Mouse (Mus musculus) forebrain, embryonic 10.5 days (tissue): ENCODE data around the gene Tprgl. TPM values are rescaled to one million over a fixed set of nuclear protein-coding genes. Genes with fewer than 3 reads are reported as not detected.

Source experiments
- DNase-seq: peaks from one replicate; pipeline ENCODE4 v3.0.0-alpha.2; 2017; ENCODE audit warnings: low spot score; ENCODE audit errors: extremely low spot score
- H3K27ac ChIP-seq: fragments of 300-500 bp; sonication (generic); 2 replicates; pipeline ENCODE4 v1.5.1; 2016; ENCODE audit warnings: mild to moderate bottlenecking
- H3K27me3 ChIP-seq: fragments of 300-500 bp; sonication (generic); 2 replicates; pipeline ENCODE4 v1.6.1; 2016; ENCODE audit warnings: mild to moderate bottlenecking; ENCODE audit not compliant: poor library complexity, severe bottlenecking
- H3K36me3 ChIP-seq: fragments of 300-500 bp; sonication (generic); replicated peaks from 2 replicates; pipeline ENCODE4 v1.6.1; 2016; ENCODE audit warnings: mild to moderate bottlenecking, moderate library complexity
- H3K4me1 ChIP-seq: fragments of 300-500 bp; sonication (generic); 2 replicates; pipeline ENCODE4 v1.6.1; 2016
- H3K4me3 ChIP-seq: fragments of 300-500 bp; sonication (generic); 2 replicates; pipeline ENCODE4 v1.5.1; 2016; ENCODE audit warnings: mild to moderate bottlenecking, moderate library complexity
- H3K9me3 ChIP-seq: fragments of 300-500 bp; sonication (generic); 2 replicates; pipeline ENCODE4 v1.6.1; 2016; ENCODE audit warnings: mild to moderate bottlenecking, moderate library complexity
- WGBS: fragments of 180-500 bp; shearing (Covaris S2); methylation state at CpG from one replicate; pipeline ENCODE4 v1.1.7; 2016; 5-methylcytosine and 5-hydroxymethylcytosine counted together
- polyA plus RNA-seq: library from polyadenylated mRNA; unstranded; fragments of >200 nt; fragmentation: Nextera tagmentation; extraction: Ambion mirVana; gene quantifications from 2 replicates; pipeline ENCODE4 v1.2.1, GENCODE M21; 2016

The Tprgl gene
- polyA plus RNA-seq, 1 experiment from 2014 or later, result 106 TPM

DNA sequence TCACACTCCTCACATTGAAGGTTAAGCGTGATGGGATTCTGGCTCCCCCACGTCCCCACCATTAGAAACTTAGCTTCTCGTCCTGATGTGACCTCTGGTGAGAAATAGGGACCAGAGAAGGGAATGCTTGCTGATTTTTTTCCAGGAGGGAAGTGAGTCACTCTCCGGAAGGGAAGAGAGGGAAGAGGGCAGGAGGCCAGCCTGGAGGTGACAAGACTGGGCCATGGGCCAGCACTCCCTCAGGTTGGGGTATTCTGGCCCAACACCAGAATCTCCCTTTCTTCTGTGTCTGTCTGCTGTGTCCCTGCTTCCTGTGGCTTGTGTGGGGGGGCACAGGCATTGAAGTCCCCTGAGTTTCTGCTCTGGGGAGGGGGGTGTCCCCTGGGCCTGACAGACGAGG, 23.1 kb upstream of the Tprgl start:
- no peaks in the 10 kb centered on the region for H3K9me3 ChIP-seq
- no peak overlapping the region for H3K27ac ChIP-seq
- no peak overlapping the region for H3K4me3 ChIP-seq
- DNase-seq, result no peak
- 83% methylated on average over 5 of the region's 5 CpGs for whole genome bisulfite sequencing
- peaks cover 55% of the 10 kb centered on the region for H3K36me3 ChIP-seq
- 0 out of 2 replicates have a peak, but pooled peaks cover 8% of the 10 kb centered on the region for H3K4me1 ChIP-seq
- H3K27me3 ChIP-seq, result no peaks in the 10 kb centered on the region

DNA sequence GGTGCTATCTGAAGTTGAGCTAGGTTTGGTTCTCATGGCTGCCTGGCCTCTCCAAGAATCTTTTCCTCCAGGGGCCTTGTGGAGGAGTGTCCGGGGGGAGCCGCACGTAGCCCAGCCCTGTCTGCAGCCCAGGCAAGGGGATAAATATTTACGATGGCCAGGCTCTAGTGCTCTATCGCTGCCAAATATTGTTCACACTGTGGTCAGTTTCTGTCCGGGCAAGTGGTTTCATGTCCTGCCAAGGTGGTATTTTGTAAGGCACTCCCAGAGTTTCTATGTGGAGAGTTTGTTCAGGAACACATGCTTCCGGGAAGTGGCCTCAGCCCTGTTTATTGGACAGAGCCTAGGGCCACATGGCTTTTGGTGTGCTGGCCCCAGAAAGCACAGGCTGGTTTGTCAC, 20.5 kb upstream of the Tprgl start:
- peaks cover 28% of the 10 kb centered on the region for H3K4me1 ChIP-seq
- DNase-seq, result no peak
- peaks cover 67% of the 10 kb centered on the region for H3K36me3 ChIP-seq
- H3K27me3 ChIP-seq, result no peaks in the 10 kb centered on the region
- 93% methylated on average over 7 of the region's 7 CpGs for WGBS
- no peak overlapping the region for H3K4me3 ChIP-seq
- no peak overlapping the region for H3K27ac ChIP-seq
- H3K9me3 ChIP-seq, result no peaks in the 10 kb centered on the region

DNA sequence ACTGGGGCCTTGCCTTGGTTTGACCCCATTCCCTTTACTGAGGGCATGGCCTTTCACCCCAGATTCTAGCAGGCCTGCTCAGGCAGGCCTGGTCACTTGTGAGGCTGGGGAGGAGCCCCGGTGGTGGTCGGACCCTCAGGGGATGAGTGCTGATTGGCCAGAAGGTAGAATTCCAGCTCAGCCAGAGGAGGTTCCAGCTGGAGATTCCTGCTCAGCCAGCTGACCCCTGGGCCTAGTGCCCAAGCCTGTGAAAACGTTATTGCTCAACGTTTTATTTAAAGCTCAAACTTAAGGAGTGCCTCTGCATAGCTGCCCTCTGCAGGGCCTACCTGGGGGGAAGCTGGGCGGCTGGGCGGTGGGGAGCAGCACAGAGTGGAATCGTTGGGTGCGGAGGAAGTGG, 16.8 kb upstream of the Tprgl start:
- 64% methylated on average over 8 of the region's 8 CpGs for WGBS
- H3K4me1 ChIP-seq, result peaks cover 65% of the 10 kb centered on the region
- H3K9me3 ChIP-seq, result no peaks in the 10 kb centered on the region
- peak overlapping the region; percentile 35; the same call in 1 of the 2 replicates for H3K27ac ChIP-seq
- peaks cover 18% of the 10 kb centered on the region for H3K27me3 ChIP-seq
- peaks cover 36% of the 10 kb centered on the region for H3K36me3 ChIP-seq
- no peak for DNase-seq
- H3K4me3 ChIP-seq, result no peak overlapping the region

- DNase-seq, result no peak
- Histone ChIP-seq H3K4me3 (peak overlapping the region; percentile 83), H3K27me3 (peaks cover 63% of the 10 kb centered on the region), H3K9me3 (no peaks in the 10 kb centered on the region), H3K27ac (peak overlapping the region; percentile 87), H3K4me1 (peaks cover 78% of the 10 kb centered on the region), H3K36me3 (peaks cover 3% of the 10 kb centered on the region; the same call in 1 of the 2 replicates)
- WGBS, result 41% methylated on average over 13 of the region's 13 CpGs
Measured at GRCm38 (mm10) chr4:154171931-154172604, 11.6 kb upstream of the Tprgl start.

GRCm38 (mm10) chr4:154171151-154171930, 10.9 kb upstream of the Tprgl start:
- DNase-seq, result peak; percentile 71
- WGBS, result under 1% methylated on average over 37 of the region's 37 CpGs
- peak overlapping the region; percentile 87 for H3K27ac ChIP-seq
- no peaks in the 10 kb centered on the region for H3K36me3 ChIP-seq
- H3K27me3 ChIP-seq, result peaks cover 63% of the 10 kb centered on the region
- H3K9me3 ChIP-seq, result no peaks in the 10 kb centered on the region
- H3K4me1 ChIP-seq, result peaks cover 71% of the 10 kb centered on the region
- H3K4me3 ChIP-seq, result peak overlapping the region; percentile 83

GRCm38 (mm10) chr4:154170506-154171150, 10.2 kb upstream of the Tprgl start, which contains the start of gene Megf6:
Gene Megf6 (plus strand): TSS chr4:154170730.
- Histone ChIP-seq H3K36me3 (no peaks in the 10 kb centered on the region), H3K27me3 (peaks cover 63% of the 10 kb centered on the region), H3K4me3 (peak within 1 kb of the TSS; percentile 83), H3K4me1 (peaks cover 64% of the 10 kb centered on the region), H3K9me3 (no peaks in the 10 kb centered on the region), H3K27ac (peak within 1 kb of the TSS; percentile 87)
- DNase-seq, result peak; percentile 87
- under 1% methylated on average over 60 of the region's 61 CpGs for WGBS

- peak overlapping the region; percentile 83 for H3K4me3 ChIP-seq
- H3K36me3 ChIP-seq, result no peaks in the 10 kb centered on the region
- no peak for DNase-seq
- H3K9me3 ChIP-seq, result no peaks in the 10 kb centered on the region
- 0 out of 2 replicates have a peak overlapping the region, but pooled peaks have one; percentile 48 for H3K27ac ChIP-seq
- 2% methylated on average over 15 of the region's 15 CpGs for WGBS
- peaks cover 63% of the 10 kb centered on the region for H3K27me3 ChIP-seq
- peaks cover 58% of the 10 kb centered on the region for H3K4me1 ChIP-seq
Measured at GRCm38 (mm10) chr4:154170021-154170420, 9.6 kb upstream of the Tprgl start.

GRCm38 (mm10) chr4:154167053-154167452, 6.6 kb upstream of the Tprgl start:
- Histone ChIP-seq H3K9me3 (no peaks in the 10 kb centered on the region), H3K27ac (no peak overlapping the region), H3K4me1 (peaks cover 28% of the 10 kb centered on the region), H3K36me3 (no peaks in the 10 kb centered on the region), H3K27me3 (peaks cover 43% of the 10 kb centered on the region), H3K4me3 (no peak overlapping the region)
- 25% methylated on average over 5 of the region's 5 CpGs for WGBS
- DNase-seq, result peak; percentile 62

- peaks cover 7% of the 10 kb centered on the region for H3K27me3 ChIP-seq
- 14% methylated on average over 7 of the region's 7 CpGs for WGBS
- no peaks in the 10 kb centered on the region for H3K9me3 ChIP-seq
- H3K36me3 ChIP-seq, result peaks cover 7% of the 10 kb centered on the region
- peaks cover 27% of the 10 kb centered on the region for H3K4me1 ChIP-seq
- H3K4me3 ChIP-seq, result no peak overlapping the region
- no peak overlapping the region for H3K27ac ChIP-seq
- DNase-seq, result peak; percentile 69
Measured at GRCm38 (mm10) chr4:154163296-154163695, 2.8 kb upstream of the Tprgl start.

- peaks cover 40% of the 10 kb centered on the region for H3K36me3 ChIP-seq
- 2% methylated on average over 47 of the region's 47 CpGs for WGBS
- H3K27ac ChIP-seq, result peak overlapping the region; percentile 88
- no peaks in the 10 kb centered on the region for H3K9me3 ChIP-seq
- no peaks in the 10 kb centered on the region for H3K27me3 ChIP-seq
- H3K4me1 ChIP-seq, result peaks cover 31% of the 10 kb centered on the region
- DNase-seq, result no peak
- H3K4me3 ChIP-seq, result peak overlapping the region; percentile 97
Measured at GRCm38 (mm10) chr4:154159961-154160537, 417 bp downstream of the Tprgl start.

- Histone ChIP-seq H3K4me1 (peaks cover 35% of the 10 kb centered on the region), H3K36me3 (peaks cover 50% of the 10 kb centered on the region), H3K27me3 (no peaks in the 10 kb centered on the region), H3K27ac (no peak overlapping the region), H3K4me3 (peak overlapping the region; percentile 97), H3K9me3 (no peaks in the 10 kb centered on the region)
- 24% methylated on average over 6 of the region's 6 CpGs for WGBS
- DNase-seq, result peak; percentile 79
Measured at GRCm38 (mm10) chr4:154159002-154159401, 1.5 kb downstream of the Tprgl start.

DNA sequence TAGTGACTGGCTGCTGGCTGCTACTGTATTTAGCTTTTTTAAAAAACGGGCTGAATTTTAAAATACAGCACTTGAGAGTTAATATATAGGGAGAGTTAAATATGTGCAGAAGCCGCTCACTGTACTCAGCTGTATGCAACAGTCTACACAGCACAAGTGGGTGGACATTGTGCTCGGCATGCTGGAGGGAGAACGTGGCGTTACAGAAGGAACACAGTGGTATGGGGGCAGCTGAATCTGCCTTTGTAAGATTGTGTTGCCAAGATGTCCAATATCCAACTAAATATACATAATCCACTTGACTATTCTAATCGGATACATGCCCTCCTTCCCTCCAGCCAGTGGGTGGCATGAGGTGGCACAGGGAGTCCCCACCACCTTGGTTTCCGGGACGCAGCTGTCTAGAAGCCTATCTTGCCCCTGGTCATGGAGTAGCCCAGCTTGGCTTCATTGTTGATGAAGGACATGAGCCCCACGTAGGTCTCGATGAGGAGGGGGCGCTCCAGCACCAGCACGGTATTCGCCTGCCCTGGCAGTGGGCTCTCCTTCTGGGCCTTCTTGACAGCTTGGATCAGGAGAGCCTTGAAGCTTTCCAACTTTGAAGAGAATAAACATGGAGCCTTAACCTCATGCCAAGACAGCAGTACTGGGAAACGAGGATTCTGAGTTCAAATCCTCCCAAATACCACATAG, 2.4 kb downstream of the Tprgl start:
- Histone ChIP-seq H3K4me1 (peaks cover 35% of the 10 kb centered on the region), H3K27me3 (no peaks in the 10 kb centered on the region), H3K4me3 (no peak overlapping the region), H3K36me3 (peaks cover 56% of the 10 kb centered on the region), H3K27ac (no peak overlapping the region), H3K9me3 (no peaks in the 10 kb centered on the region)
- 94% methylated on average over 14 of the region's 14 CpGs for WGBS
- DNase-seq, result no peak
